Mouse (Mus musculus) embryonic stem cell, embryonic (primary cell): Measurements from ENCODE around the gene Slc25a10.

Experiments used
- CTCF ChIA-PET, 4 experiments: fragments of 300-600 bp in 2 of 4; fragments of 350-600 bp in 2 of 4; sonication (Branson Sonifier 250); formaldehyde crosslinking; loops; one replicate each; lab custom pipeline; 2022; ENCODE audit warnings: inconsistent platforms in 2 of 4; lab: Charles Lee
- POLR2A ChIA-PET, 4 experiments: fragments of 300-600 bp in 2 of 4; fragments of 350-600 bp in 2 of 4; sonication (Branson Sonifier 250); formaldehyde crosslinking; loops; one replicate each; lab custom pipeline; 2022; ENCODE audit warnings: antibody characterized with exemption in 4 of 4, inconsistent platforms in 1 of 4; lab: Charles Lee

Gene Slc25a10

GRCm38 (mm10) chr11:120493351-120493750 lies 1.7 kb downstream of the Slc25a10 start:
- ChIA-PET CTCF (interaction anchor here (0.7 to 1.7 kb wide), 10 partner anchors 16 to 283 kb away, joined by 3 to 5 read pairs (median 3); partner anchors contain the start of gene Arl16 (in 1 of the 4)), POLR2A (interaction anchor here (0.6 to 9.3 kb wide), 42 partner anchors 9 to 813 kb away, joined by 3 to 152 read pairs (median 4); partner anchors contain the start of genes Ccdc137 (in 3 of the 4), Mrpl12 (in 3 of the 4), Oxld1 (in 3 of the 4) and P4hb (in 3 of the 4))

GRCm38 (mm10) chr11:120493911-120494310 lies 2.3 kb downstream of the Slc25a10 start:
- POLR2A ChIA-PET: interaction anchor here in 2 of 4 experiments (0.7 to 9.3 kb wide), 9 partner anchors 9 to 812 kb away, joined by 3 to 152 read pairs (median 6); partner anchors contain the start of genes Ccdc137 (in 2 of the 2), Oxld1 (in 2 of the 2), Mrpl12 (in 1 of the 2) and P4hb (in 1 of the 2)
- CTCF ChIA-PET: interaction anchor here in 2 of 4 experiments (0.9 to 1.1 kb wide), 3 partner anchors 27 to 86 kb away, joined by 3 read pairs; partner anchors contain the start of gene Arl16 (in 1 of the 2)

DNA sequence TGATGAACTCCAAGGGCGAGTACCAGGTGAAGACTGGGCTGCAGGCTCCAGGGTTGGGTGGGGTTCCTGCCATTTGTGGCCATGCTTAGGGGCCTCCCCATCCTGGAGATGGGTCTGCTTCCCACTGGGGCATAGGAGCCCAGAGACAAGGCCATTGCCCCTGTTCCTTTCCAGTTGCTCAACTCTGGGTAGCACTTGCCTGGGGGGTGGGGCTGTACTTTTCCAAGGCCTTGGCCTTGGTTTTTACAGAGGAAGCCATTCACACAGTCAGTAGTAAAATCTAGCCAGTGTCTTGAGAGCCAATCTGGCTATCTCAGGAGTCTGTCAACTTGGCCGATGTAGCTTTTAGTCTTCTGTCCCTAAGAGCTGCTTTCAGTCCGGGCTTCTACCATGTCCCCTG lies 5.8 kb downstream of the Slc25a10 start:
- ChIA-PET CTCF (interaction anchor here in 2 of 4 experiments (1.0 kb wide), 2 partner anchors 9 to 73 kb away, joined by 3 read pairs; no protein-coding TSS in a partner anchor), POLR2A (interaction anchor here in 3 of 4 experiments (0.6 to 13.3 kb wide), 8 partner anchors 6 to 693 kb away, joined by 3 to 152 read pairs (median 4); partner anchors contain the start of genes P4hb (in 1 of the 3), Ppp1r27 (in 1 of the 3) and Slc25a10 (in 1 of the 3))

DNA sequence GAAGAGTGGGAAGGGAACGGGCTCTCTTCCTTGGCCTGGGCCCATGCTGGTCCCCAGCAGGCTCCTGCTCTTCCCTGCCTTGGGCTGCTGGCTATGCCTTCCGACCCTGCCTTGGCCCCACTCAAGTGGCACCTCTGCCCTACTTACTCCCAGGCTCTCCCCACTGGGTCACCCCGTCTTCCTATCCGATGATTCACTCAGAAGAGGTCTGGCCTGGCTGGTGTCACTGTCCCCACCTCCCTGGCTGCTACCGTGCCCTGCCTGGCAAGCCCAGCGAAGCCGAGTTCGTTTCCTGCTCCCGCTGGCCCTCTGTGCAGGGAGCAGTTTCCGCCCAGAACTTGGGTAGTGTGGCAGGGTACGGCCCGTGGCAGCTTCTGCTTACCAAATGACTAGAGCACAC lies 6.6 kb downstream of the Slc25a10 start:
- ChIA-PET POLR2A (interaction anchor here in 3 of 4 experiments (0.5 to 13.3 kb wide), 9 partner anchors 7 to 622 kb away, joined by 3 to 152 read pairs (median 5); partner anchors contain the start of genes Arl16 (in 1 of the 3), P4hb (in 1 of the 3) and Slc25a10 (in 1 of the 3)), CTCF (interaction anchor here in 2 of 4 experiments (1.0 kb wide), 2 partner anchors 10 to 74 kb away, joined by 3 read pairs; no protein-coding TSS in a partner anchor)

DNA sequence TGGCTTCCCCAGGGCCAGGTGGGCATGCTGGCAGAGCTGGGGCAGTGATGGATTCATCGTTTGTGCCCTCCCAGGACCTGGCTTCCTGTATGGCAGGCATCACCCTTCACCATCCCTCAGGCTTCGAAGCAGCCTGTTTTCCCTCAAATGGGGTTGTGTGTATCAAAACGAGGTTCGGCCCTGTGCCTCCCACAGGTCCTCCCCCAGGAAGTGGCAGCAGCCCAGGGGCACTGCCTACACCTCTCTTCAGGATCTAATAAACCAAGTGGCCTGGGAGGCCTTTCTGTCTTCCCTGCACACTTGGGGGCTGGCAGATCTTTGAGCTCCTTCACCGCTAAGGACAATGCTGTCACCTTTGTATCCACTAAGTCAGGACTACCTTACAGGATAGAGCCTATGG lies 7.3 kb downstream of the Slc25a10 start:
- CTCF ChIA-PET: interaction anchor here in 2 of 4 experiments (0.7 to 1.3 kb wide), 2 partner anchors 11 to 120 kb away, joined by 3 to 4 read pairs; partner anchors contain the start of gene Faap100 (in 1 of the 2)
- POLR2A ChIA-PET: interaction anchor here in 3 of 4 experiments (0.6 to 13.3 kb wide), 10 partner anchors 7 to 108 kb away, joined by 3 to 152 read pairs (median 4); partner anchors contain the start of genes Gcgr (in 1 of the 3), Mrpl12 (in 1 of the 3) and Slc25a10 (in 1 of the 3)

DNA sequence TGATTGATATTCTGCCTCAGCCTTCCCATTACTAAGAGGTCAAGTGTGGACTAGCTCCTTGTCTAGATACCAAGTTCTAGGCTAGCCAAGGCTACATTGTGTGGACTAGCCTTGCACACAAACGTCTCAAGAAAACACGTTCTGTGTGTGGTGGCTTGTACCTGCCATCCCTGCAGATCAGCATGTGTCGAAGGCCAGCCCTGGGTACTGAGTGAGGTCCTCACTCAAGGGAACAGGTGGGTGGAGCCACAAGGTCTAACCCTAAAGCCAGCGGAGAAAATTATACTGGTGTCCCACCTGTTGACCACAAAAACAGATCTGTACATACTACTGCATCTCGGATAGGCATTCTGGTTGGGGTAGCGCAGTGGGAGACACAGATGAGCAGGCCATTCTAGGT lies 8.3 kb downstream of the Slc25a10 start:
- ChIA-PET CTCF (interaction anchor here in 2 of 4 experiments (0.5 to 1.4 kb wide), 3 partner anchors 10 to 222 kb away, joined by 3 to 4 read pairs (median 4); no protein-coding TSS in a partner anchor), POLR2A (interaction anchor here (0.6 to 13.3 kb wide), 17 partner anchors 8 to 440 kb away, joined by 3 to 152 read pairs (median 4); partner anchors contain the start of genes Slc25a10 (in 4 of the 4), Mrpl12 (in 2 of the 4), Gcgr (in 1 of the 4) and P4hb (in 1 of the 4))

GRCm38 (mm10) chr11:120500357-120500756 lies 8.7 kb downstream of the Slc25a10 start:
- ChIA-PET CTCF (interaction anchor here in 2 of 4 experiments (0.5 to 1.4 kb wide), 2 partner anchors 11 to 222 kb away, joined by 3 to 4 read pairs; no protein-coding TSS in a partner anchor), POLR2A (interaction anchor here (0.7 to 13.3 kb wide), 16 partner anchors 8 to 131 kb away, joined by 3 to 152 read pairs (median 4); partner anchors contain the start of genes Slc25a10 (in 4 of the 4), Mrpl12 (in 2 of the 4) and P4hb (in 1 of the 4))

GRCm38 (mm10) chr11:120501018-120501417 lies 9.4 kb downstream of the Slc25a10 start:
- ChIA-PET POLR2A (interaction anchor here (0.9 to 13.3 kb wide), 14 partner anchors 8 to 143 kb away, joined by 3 to 152 read pairs (median 4); partner anchors contain the start of genes Slc25a10 (in 3 of the 4), Mrpl12 (in 1 of the 4), P4hb (in 1 of the 4) and Pycr1 (in 1 of the 4)), CTCF (interaction anchor here in 1 of 4 experiments (1.4 kb wide), 1 partner anchor 12 kb away, joined by 4 read pairs; no protein-coding TSS in a partner anchor)

DNA sequence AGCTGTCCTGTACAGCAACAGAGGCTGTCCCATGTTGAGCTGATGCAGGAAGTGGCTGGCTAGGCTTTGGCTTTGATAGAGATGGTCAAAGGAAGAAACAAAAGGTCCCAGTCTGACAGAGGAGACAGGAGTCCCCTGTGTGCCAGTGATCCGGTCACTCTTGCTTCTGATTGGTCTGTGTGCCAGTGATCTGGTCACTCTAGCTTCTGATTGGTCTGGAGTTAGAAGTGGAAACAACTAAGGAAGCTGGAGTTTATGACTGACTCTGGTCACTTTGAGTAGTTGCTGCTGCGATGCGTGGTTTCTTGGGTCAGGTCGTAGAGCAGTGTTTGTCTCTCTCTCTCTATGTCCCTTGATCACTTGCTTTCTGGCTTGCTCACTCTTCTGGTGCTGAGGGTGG lies 10.1 kb downstream of the Slc25a10 start:
- POLR2A ChIA-PET: interaction anchor here (0.7 to 13.3 kb wide), 12 partner anchors 9 to 143 kb away, joined by 3 to 152 read pairs (median 4); partner anchors contain the start of genes Slc25a10 (in 2 of the 4), Mafg (in 1 of the 4), Mrpl12 (in 1 of the 4) and P4hb (in 1 of the 4)
- CTCF ChIA-PET: interaction anchor here in 1 of 4 experiments (0.6 kb wide), 1 partner anchor 12 kb away, joined by 3 read pairs; no protein-coding TSS in a partner anchor

- ChIA-PET CTCF (interaction anchor here (0.6 to 1.8 kb wide), 6 partner anchors 12 to 17 kb away, joined by 3 to 11 read pairs (median 3); no protein-coding TSS in a partner anchor), POLR2A (interaction anchor here (0.7 to 13.3 kb wide), 8 partner anchors 9 to 110 kb away, joined by 3 to 152 read pairs (median 4); partner anchors contain the start of genes Slc25a10 (in 2 of the 4) and P4hb (in 1 of the 4))
Measured at GRCm38 (mm10) chr11:120505661-120506060, 14.0 kb downstream of the Slc25a10 start.

DNA sequence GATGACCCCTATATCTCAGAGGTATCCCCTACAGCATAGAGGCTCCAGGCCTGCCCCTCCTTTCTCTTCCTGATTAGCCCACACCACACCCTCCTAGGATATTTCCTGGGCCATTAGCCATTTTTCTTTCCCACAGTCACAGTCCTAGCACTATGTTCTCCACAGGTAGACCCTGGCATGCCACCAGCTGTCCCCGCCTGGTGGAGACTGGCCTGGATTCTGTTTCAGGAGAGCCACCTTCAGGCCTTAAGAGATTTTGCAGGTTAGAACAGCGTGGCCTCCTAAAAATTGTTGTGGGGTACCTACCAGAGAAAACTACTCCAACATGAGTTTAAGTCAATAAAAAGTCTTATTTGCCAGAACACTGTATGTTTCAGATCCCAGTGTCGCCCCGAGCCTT lies 15.3 kb downstream of the Slc25a10 start:
- CTCF ChIA-PET: interaction anchor here in 1 of 4 experiments (0.6 to 1.6 kb wide), 5 partner anchors 11 to 476 kb away, joined by 3 to 11 read pairs (median 3); partner anchors contain the start of gene Pcyt2
- POLR2A ChIA-PET: interaction anchor here (0.6 to 13.3 kb wide), 13 partner anchors 8 to 201 kb away, joined by 3 to 152 read pairs (median 4); partner anchors contain the start of genes Slc25a10 (in 4 of the 4), P4hb (in 2 of the 4), Arl16 (in 1 of the 4) and Mrpl12 (in 1 of the 4)

- POLR2A ChIA-PET: interaction anchor here in 3 of 4 experiments (0.7 to 13.3 kb wide), 23 partner anchors 9 to 316 kb away, joined by 3 to 152 read pairs (median 4); partner anchors contain the start of genes P4hb (in 3 of the 3), Slc25a10 (in 2 of the 3), Arl16 (in 1 of the 3) and Ccdc137 (in 1 of the 3)
- CTCF ChIA-PET: interaction anchor here in 2 of 4 experiments (0.9 to 1.5 kb wide), 5 partner anchors 18 to 213 kb away, joined by 3 to 8 read pairs (median 3); partner anchors contain the start of gene Pcyt2 (in 1 of the 2)
Measured at GRCm38 (mm10) chr11:120507611-120508289, 16.1 kb downstream of the Slc25a10 start.

DNA sequence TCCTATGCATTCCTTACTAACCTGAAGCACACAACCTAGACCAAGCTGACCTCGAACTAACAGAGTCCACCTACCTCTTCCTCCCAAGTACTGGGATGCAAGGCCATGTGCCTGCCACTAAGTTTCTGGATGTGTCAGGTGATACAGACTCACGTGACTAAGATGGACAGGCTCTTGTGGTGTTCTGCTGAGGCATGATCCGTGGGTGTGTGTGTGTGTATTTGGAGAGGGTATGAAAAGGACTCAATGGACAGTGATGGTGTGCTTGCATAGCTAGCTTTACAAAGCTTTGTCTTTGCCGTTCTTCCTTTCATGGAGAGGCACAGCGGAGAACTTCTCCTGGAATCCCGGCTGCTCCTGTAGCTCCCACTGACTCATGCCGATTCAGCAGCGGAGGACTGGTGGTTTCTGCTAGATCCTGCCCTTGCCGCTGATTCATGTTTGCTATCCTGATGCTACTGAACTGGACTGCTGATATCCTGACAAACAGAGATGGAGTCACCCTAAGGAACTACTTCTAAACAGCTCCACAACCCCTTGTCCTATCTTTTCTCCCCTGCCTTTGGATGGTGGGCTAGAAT lies 16.7 kb downstream of the Slc25a10 start:
- ChIA-PET CTCF (interaction anchor here in 2 of 4 experiments (0.9 to 1.5 kb wide), 5 partner anchors 19 to 212 kb away, joined by 3 to 8 read pairs (median 3); partner anchors contain the start of gene Pcyt2 (in 1 of the 2)), POLR2A (interaction anchor here in 3 of 4 experiments (0.7 to 13.3 kb wide), 24 partner anchors 9 to 315 kb away, joined by 3 to 152 read pairs (median 4); partner anchors contain the start of genes P4hb (in 3 of the 3), Slc25a10 (in 2 of the 3), Arl16 (in 1 of the 3) and Ccdc137 (in 1 of the 3))

DNA sequence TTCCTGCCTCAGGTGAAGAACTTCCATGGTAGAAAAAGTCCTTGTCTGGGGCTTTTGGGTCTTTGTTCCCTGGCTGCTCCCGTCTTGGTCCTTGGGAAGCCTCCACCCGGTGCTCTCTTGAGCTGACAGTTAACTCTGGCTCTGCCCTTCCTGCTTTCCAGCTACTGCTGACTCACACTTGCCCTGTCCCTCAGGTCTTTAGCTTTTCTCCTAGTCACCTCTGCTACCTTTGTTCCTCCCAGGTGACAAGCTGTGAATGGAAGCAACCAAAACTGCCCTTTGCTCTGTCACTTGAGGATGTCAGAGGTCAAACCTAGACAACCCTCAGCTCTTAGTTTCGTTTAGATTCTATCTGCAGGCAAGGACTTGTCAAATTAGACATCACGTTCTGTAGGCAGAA lies 18.3 kb downstream of the Slc25a10 start:
- ChIA-PET CTCF (interaction anchor here (0.6 to 1.7 kb wide), 8 partner anchors 11 to 266 kb away, joined by 3 to 11 read pairs (median 4); no protein-coding TSS in a partner anchor), POLR2A (interaction anchor here (0.6 to 13.3 kb wide), 30 partner anchors 10 to 305 kb away, joined by 3 to 152 read pairs (median 4); partner anchors contain the start of genes Ccdc137 (in 2 of the 4), Mrpl12 (in 2 of the 4), Oxld1 (in 2 of the 4) and P4hb (in 2 of the 4))

DNA sequence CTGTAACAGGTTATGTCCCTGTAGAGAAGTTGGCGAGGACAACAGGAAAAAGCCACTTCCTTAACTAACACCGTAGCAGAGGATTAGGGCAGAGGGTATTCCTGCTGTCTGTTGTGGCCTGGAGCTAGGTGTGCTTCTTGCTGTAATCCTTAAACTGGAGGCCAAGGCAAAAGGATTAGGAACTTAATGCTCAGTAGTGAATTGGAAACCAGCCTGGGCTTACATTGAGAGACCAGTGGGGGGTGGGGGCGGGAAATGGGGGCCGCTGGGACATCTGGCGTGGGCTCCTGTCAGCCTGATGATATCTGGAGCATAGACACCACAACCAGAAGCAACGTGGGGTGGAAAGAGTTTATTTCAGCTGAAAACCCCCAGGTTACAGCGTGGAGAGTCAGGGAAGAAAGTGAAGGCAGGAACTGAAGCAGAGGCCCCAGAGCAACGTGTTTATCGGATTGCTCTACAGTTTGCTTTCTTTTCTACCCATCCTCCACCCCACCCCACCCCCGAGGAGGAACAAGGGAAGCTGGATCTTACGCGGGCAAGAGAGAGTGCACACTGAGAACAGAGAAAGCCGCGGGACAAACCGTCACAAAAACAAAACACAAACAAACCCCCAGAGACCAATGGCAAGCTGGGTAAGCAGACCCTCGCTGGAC lies 18.9 kb downstream of the Slc25a10 start:
- ChIA-PET POLR2A (interaction anchor here (0.6 to 13.3 kb wide), 35 partner anchors 10 to 304 kb away, joined by 3 to 152 read pairs (median 4); partner anchors contain the start of genes P4hb (in 3 of the 4), Slc25a10 (in 3 of the 4), Ccdc137 (in 2 of the 4) and Oxld1 (in 2 of the 4)), CTCF (interaction anchor here (0.6 to 1.7 kb wide), 10 partner anchors 10 to 266 kb away, joined by 3 to 11 read pairs (median 4); no protein-coding TSS in a partner anchor)
